Mouse (Mus musculus) spleen, postnatal 10 days (tissue): ENCODE measurements at regions not wholly inside any gene's neighbourhood (a gene's known extent, or its start where the extent isn't known, plus 50 kb on each side); places are given as distances from the start of the nearest gene placed in this dataset.
"Not testable (repeated sequence)": the region's sequence is repeated elsewhere in the genome, so short reads cannot be mapped to it uniquely, and the experiment has no call there.

Experiments used
- DNase-seq, 2 experiments: peaks; one replicate each; pipeline ENCODE4 v3.0.0; 2021 to 2022; ENCODE audit warnings: low spot score in 2 of 2

DNA sequence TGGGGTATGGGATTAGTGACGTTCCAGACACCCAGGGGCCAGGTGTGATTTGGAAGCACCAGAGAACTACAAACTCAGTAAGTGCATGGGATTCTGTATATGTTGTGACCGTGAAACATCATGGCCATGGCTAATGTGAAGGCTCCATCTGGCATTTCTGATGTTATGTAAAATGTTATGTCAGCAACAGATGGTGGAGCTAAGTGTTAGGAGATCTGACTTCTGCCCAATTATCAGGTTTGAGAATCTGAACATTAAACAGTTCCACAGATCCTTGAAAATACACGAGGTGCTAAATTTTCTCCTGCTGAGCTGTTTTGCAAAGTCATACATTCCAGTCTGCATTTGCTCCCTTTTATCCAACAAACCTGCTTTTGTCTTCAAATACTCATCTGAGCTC, 223.6 kb upstream of the Egfl6 start:
- DNase-seq, result no peak

DNA sequence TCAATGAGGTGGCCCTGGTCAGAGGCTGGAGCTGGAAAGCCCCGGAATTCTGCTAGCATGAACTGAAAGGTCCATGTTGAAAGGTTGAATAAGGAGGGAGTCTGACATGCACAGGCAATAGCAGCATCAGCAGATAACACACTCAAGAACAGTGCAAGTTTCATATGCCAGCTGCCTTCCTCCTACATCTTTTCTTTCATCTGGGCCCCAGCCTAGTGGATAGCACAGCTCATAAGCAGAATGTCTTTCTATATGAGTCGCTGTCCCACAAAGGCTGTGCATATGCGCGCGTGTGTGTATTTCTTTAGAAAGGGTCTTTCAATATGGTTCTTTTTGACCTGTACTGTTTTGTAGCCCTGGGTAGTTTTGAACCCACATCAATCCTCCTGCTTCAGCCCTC, 222.7 kb upstream of the Egfl6 start:
- DNase-seq, result no peak

DNA sequence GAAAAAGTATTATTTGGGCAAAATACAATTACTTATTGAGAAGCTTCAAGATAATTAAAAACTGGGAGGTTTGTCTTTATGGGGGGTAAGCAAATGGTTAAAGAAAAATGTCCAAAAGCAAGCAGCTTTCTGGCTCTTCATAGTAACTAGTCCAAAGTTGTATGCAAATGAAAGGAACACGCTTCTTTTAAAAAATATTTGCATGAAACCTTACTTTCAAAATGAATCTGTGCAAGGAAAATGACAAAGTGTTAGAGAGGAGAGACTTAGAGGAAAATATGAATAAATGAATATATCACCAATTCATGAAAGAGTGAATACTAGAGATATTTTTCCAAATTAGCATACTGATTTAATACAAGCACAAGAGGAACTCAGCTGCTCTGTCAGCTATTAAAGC, 220.4 kb upstream of the Egfl6 start:
- DNase-seq, result no peak

DNA sequence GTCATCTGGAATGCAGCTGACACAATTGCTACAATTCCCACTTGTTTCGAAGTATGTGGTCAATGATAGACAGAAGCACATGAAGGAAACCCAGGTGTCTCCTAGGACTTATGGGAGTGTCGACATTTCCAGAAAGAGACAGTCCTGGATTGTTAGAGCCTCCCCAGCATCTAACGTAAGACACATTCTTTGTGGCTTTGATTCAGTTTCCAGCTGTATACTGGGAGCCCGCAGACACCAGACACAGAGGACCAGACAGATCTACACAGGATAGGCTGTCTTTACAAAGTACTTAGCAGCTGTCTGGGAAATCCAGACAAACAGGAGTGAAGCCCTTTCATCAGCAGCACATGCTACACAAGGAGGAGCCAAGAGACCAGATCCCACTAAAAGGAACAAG, 220.0 kb upstream of the Egfl6 start:
- no peak for DNase-seq

GRCm38 (mm10) chrX:166803246-166803645, 217.7 kb upstream of the Egfl6 start:
- DNase-seq, result peak in 1 of 2 experiments; percentile 16

- no peak for DNase-seq
These were observed 215.5 kb upstream of the Egfl6 start for GRCm38 (mm10) chrX:166801017-166801416.

DNA sequence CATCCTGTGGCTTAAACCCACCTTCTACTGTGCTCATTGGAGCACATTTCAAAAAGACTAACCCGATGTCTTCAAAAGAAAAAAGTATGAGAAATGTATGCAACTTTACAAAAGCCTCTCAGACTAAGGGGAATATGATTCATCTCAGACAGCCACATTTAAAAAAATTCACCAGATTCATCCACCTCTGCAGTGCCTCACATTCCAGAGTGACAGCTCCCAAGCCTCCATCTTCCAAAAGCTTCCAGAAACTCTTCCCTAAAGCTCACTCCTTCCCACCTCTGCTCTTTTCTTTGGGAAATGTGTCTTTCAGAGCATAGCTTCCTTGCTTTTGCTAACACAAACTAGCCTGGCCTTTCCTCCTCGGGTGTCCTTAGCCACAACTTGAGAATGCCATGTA, 210.1 kb upstream of the Egfl6 start:
- no peak for DNase-seq

GRCm38 (mm10) chrX:166789031-166789430, 203.5 kb upstream of the Egfl6 start:
- DNase-seq, result no peak

DNA sequence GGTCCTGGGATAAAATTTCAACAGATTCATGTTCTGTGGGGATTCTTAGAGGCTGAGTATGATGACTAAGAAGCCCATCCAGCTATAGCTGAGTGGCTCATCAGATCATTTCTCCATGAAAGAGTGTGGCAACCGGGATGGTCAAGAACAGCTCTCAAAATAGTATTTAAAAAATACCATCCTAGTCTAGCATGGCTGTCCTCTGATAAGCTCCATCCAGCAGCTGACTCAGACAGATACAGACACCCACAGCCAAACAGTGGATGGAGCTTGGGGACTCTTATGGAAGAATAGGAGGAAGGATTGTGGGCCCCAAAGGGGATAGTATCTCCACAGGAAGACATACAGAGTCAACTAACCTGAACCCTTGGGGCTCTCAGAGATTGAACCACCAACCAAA, 201.6 kb upstream of the Egfl6 start:
- DNase-seq, result not testable (repeated sequence)

DNA sequence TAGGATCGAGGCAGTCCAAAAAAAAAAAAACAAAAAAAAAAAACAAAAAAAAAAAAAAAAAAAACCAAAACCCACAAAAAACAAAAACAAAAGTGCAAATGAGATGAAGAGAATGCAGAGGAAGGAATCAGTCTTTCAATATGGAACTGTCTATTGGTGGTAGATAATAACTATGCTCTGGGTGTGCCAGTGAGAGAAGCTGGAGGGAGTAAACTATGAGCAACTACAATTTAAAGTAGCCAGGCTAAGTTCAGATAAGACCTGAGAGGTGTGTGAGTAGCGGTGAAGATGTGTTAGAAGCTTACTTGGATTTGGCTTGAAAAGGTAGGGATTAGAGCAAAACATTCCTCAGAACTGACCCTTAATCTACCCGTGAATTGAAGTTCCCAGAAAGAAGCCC, 200.1 kb upstream of the Egfl6 start:
- no peak for DNase-seq

DNA sequence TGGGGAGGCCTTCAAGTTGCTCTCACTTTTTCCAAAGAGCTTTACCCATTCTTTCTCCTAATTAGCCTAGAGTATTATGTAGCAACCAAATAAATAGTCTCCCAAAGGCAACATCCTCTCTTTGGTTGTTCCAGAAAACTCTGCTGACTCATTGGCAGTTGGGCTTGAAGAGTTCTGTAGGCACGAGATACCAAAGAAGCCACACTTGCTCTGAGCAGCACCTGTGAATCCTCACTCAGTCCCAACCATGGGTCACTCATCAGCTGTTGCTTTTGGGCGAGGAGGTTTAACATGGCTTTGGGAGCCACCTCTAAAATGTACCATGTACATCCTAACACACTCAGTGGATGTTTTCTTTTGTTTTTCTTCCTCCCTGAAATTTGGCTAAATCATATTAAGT, 197.9 kb upstream of the Egfl6 start:
- no peak for DNase-seq

DNA sequence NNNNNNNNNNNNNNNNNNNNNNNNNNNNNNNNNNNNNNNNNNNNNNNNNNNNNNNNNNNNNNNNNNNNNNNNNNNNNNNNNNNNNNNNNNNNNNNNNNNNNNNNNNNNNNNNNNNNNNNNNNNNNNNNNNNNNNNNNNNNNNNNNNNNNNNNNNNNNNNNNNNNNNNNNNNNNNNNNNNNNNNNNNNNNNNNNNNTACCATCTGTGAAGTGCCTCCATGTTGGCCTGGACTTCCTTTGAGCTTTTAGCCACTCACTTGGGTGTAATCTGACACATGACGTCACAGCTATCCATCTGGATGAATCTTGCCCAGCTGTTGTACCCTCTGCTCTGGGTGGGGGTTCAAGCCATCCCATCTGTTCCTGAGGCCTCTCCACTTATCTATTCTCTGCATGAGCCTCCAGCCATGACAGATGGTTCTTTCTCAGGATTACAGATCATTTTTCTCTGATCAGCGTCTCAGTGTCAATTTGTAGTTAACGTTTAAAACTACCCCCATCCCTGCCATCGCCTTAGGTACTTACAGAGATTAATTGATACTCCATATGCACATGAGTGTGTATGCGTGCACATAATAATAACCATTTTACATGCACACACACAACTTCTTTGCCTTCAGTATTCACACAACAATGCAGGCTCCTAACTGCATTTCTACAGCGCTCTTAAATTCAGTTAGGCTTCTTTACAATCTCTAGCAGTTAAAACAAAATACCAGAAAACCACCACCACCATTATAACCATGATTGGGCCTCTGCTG, 194.0 kb upstream of the Egfl6 start:
- DNase-seq, result no peak

DNA sequence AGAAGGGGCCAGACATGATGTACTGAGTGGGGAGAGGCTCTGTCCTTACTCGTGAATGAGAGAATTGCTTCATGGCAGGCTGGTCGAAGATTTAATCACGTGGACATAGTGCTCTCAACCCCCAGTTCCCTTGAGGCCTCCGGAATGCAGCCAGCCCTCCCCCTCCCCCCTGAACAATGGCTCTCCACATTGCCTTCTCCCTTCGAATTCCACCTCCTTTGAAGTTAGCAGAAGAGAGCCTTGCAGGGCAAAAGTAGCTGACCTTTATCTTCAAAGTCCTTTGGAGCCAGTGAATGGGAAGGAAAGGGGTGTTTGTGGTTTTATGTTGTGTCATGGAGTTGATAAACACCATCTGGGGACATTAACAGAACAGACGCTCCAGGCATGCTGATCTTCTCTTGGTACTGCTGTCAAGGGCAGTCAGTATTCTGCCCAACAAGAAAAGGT, 187.9 kb upstream of the Egfl6 start:
- DNase-seq, result no peak

DNA sequence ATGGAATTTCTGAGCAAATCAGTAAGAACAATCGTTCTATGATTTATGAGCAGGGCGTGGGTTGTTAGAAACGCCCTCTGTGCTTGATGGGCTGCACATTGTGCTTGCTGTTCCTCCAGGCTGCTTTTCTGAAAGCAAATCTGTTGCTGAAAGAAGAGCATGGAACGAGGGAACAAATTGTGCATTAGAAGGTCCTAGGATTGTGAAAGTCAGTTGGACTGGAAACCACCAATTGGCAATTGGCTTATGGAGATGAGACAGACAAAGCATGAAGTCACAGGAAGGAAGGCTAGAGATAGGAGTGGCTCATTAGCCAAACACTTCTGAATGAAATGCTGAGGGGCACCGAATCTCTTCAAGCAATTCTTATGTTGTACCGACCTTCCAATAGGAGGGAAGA, 181.5 kb upstream of the Egfl6 start:
- no peak for DNase-seq

- no peak for DNase-seq
These were observed 180.1 kb upstream of the Egfl6 start for GRCm38 (mm10) chrX:166765647-166766046.

DNA sequence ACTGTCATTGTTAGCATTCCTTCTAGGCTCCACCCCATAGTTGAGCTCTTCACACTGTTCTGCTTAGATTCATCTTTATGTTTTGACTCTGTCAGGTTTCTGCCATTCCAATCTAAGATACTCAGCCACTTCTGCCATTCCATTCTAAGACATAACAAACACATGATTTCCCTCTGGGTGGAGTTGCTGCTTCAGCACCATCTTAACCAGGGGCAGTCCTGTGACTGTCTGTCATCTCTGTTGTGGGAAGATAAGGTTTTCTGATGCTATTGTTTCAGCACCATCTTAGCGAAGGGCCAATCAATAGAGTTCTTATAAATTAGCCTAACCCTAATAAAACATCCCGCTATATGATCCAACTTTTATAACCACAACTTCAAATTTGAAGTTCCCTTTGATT, 176.6 kb upstream of the Egfl6 start:
- no peak for DNase-seq

- DNase-seq, result no peak
These were observed 171.6 kb upstream of the Egfl6 start for GRCm38 (mm10) chrX:166757152-166757551.

GRCm38 (mm10) chrX:166754967-166755654, 169.6 kb upstream of the Egfl6 start:
- DNase-seq, result no peak

- DNase-seq, result no peak
These were observed 163.6 kb upstream of the Egfl6 start for GRCm38 (mm10) chrX:166749055-166749679.

- DNase-seq, result no peak
These were observed 145.8 kb upstream of the Egfl6 start for GRCm38 (mm10) chrX:166731354-166731753.

DNA sequence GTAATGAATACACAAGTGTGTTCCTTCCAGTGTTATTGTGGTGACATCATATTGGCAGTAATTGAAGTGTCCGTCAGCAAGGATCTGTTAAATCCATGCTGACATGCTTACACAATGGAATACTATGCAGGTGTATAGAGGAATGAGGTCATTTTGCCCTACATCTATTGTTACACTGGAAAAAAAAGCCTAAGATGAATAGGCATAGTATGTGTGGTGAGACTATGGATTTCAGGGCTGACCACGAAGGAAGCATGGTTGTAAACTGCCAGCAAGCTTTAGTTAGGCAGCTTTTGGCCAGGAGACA, 143.1 kb upstream of the Egfl6 start:
- DNase-seq, result no peak

- DNase-seq, result no peak
These were observed 142.5 kb upstream of the Egfl6 start for GRCm38 (mm10) chrX:166727823-166728621.
